Mouse (Mus musculus) lung, postnatal 0 days (tissue): ENCODE results near the gene Catsper4.

Experiments used
- CTCF ChIP-seq: IDR thresholded peaks from 2 replicates; pipeline ENCODE4 v1.5.1; 2016; ENCODE audit warnings: antibody characterized with exemption, mild to moderate bottlenecking
- EP300 ChIP-seq: IDR thresholded peaks from 2 replicates; pipeline ENCODE4 v1.6.1; 2016; ENCODE audit warnings: antibody characterized with exemption, mild to moderate bottlenecking, control low read depth

DNA sequence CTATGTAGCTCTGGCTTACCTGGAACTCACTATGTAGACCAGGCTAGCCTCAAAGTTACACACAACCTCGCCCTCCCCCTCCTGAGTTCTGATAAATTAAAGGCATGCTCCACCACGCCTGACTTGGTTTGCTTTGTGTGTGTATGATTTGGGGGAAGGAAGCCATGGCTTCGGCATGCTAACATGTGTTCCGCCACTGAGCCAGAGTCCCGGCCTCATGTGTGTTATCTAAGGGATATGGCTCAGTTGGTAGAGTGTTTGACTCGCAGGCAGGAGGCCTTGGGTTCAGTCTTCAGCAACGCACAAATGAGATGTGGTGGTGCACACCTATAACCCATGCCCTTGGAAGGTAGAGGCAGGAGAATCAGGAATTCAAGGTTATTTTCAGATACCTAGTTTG is 44.8 kb upstream of the Catsper4 start:
- TF ChIP-seq EP300: no peak
- TF ChIP-seq CTCF: no peak
